Mouse (Mus musculus) neutrophil, adult 59 days (primary cell): ENCODE data around the gene Abtb2. TPM values are rescaled to one million over a fixed set of nuclear protein-coding genes. Genes with fewer than 3 reads are reported as not detected.

ENCODE experiments used
- total RNA-seq, 2 experiments: library from RNA; stranded (reverse); gene quantifications; 1 replicate in 1 of 2; 2 replicates in 1 of 2; pipeline ENCODE4 v1.2.4; 2023

Abtb2 gene
- 10 to 100 TPM; 45.4 to 47.8 TPM for total RNA-seq

GRCm38 (mm10) chr2:103565732-103566422 lies at the start of gene Abtb2:
Abtb2 (plus strand) TSS chr2:103566310.

GRCm38 (mm10) chr2:103760906-103761716 lies 195.0 kb downstream of the Abtb2 start, which contains the start of gene Nat10:
Nat10 (minus strand) TSS chr2:103761270.

Other genes with a start within 250 kb of the Abtb2 start
- not detected for gene Elf5, start 154.6 kb upstream of the Abtb2 start, total RNA-seq
- 10 to 100 TPM; 36.0 to 37.0 TPM for gene Cat, start 81.2 kb upstream of the Abtb2 start, total RNA-seq
- 10 to 100 TPM; 14.2 to 19.6 TPM for gene Nat10, start 195.0 kb downstream of the Abtb2 start, total RNA-seq
- gene Caprin1, start 231.3 kb downstream of the Abtb2 start, total RNA-seq = 100 to 1,000 TPM; 174 to 216 TPM